Mouse (Mus musculus): ENCODE measurements around the gene Fhl2.

Fhl2 gene

DNA sequence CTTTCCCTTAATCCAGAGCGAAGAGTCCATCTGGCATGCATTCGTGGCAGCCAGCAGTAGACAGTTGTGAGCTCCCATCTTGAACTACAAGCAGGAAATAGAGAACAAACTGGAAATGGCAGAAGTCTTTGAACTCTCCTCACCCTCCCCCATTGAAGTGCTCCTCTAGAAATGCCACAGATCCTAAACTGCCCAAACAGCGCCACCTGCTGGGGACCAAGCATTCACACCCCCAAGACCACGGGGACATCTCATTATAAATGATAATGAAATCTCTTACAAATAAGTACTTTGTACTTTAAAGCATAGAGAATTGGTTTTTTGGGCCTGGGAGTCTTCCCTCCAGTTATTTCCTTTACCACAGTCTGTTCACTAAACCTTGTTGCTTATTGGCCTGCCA lies 86.2 kb downstream of the Fhl2 start:
- TF ChIP-seq GATA4 (IDR thresholded peaks at IDR 0.05; ENCODE audit: insufficient replicate concordance, low read length), result no peak

DNA sequence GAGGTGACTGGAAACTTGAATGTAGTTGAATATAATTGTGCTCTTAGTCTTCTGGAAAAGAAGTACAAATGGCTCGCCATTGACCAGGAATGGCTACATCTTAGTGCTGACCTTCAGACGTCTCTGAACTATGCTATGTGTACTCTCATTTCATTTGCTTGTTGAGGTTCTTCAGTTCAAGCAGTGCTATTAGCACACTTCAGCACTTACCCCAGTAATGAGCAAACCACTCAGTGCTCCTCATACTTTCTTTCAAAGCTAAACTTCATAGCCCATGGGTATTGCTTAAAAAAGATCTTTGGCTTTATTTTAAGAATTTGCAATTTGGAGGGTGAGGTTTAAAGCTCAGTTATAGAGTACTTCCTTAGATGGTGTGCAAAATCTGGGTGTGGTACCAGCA lies 88.1 kb downstream of the Fhl2 start:
- TF ChIP-seq GATA4 (IDR thresholded peaks at IDR 0.05; ENCODE audit: insufficient replicate concordance, low read length), result no peak

DNA sequence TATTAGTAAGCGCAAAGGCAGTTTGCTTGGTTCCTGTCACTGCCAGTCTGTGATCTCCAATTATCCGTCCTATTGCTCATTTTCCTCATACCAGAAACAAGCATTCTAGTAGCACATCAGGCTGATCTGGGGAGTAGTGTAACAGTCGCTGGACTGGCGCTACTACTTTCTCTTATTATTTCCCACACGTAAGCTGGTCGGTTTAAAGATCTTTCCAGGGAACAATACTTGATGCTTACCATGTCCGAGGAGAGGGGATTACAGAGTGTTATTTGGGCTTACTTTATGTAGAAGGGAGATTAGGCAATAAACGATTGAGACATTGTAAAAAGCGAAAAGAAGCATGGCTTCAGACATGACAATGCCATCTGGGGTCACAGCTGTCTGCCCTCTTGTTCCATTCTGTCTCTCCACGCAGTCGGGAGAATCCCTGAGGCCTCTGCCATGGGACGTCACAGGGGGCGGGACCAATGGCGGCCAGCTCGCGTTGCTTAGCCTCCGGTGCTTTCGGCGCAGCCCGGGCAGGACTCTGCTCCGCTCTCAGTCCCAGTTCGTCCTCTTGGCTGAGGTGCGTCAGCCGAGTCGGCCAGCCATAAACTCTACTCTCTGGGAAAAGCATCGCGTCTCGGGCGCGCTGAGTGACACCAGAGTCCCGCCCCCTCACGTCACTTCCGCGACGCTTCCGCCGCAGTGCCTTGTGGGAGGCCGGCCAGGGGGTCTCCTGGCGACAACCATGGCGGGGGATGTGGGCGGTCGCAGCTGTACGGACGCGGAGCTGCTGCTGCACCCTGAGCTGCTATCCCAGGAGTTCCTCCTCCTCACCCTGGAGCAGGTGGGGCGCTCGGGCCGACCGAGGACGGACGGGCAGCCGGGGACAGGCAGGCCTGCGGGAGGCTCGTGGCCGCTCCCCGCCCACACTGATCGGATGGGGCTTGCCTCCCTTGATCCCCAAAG lies 98.5 kb downstream of the Fhl2 start, which contains the start of the genes Tgfbrap1 and AI597479:
Gene Tgfbrap1, minus strand, starts transcription at position 607 of the 954 bp plus-strand sequence.
Gene AI597479, plus strand, starts transcription at position 680 of the 954 bp plus-strand sequence.
- TF ChIP-seq GATA4 (IDR thresholded peaks at IDR 0.05; ENCODE audit: insufficient replicate concordance, low read length), result no peak; the same call in 1 of the 2 replicates

DNA sequence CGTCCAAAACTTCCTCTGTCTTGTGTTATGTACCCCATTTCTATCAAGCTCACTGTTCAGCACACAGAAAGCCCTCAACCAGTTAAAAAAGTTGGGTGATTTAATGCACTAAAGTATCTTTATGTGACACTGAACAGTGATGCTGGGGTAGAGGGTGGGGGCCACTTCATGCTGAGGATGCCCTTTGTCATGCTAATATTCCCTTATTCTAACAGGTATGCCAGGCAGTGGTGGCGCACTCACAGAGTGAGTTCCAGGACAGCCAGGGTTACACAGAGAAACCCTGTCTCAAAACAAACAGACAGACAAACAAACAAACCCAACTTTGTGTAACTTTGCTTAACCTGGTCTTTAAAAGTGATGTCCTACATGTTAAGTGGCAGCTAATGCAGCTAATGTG lies 102.6 kb downstream of the Fhl2 start:
- no peak for TF ChIP-seq GATA4 (IDR thresholded peaks at IDR 0.05; ENCODE audit: insufficient replicate concordance, low read length)

GRCm38 (mm10) chr1:43092056-43093015 lies 104.4 kb downstream of the Fhl2 start:
- no peak for TF ChIP-seq GATA4 (IDR thresholded peaks at IDR 0.05; ENCODE audit: insufficient replicate concordance, low read length)

- no peak for TF ChIP-seq GATA4 (IDR thresholded peaks at IDR 0.05; ENCODE audit: insufficient replicate concordance, low read length)
Measured at GRCm38 (mm10) chr1:43091306-43092055, 105.3 kb downstream of the Fhl2 start.

GRCm38 (mm10) chr1:43090418-43090817 lies 106.4 kb downstream of the Fhl2 start:
- no peak for TF ChIP-seq GATA4 (IDR thresholded peaks at IDR 0.05; ENCODE audit: insufficient replicate concordance, low read length)

DNA sequence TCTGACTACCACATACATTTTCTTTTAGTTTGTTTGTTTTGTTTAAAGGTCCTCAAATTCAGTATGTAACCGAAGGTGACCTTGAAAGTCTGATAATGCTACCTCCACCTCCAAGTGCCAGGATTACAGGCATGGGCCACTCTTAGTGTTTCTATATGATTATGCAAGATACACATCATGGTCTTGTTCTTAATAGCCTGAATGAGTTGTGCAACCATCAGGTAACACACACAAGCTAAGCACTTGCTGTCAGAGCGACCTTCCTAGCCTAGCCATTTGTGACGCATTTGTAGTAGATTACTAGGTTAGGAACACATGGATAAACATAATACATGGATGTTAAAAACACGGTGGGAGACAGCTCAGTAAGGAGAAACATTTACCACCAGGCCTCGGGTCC lies 113.8 kb downstream of the Fhl2 start:
- no peak for TF ChIP-seq GATA4 (IDR thresholded peaks at IDR 0.05; ENCODE audit: insufficient replicate concordance, low read length)

- TF ChIP-seq GATA4 (IDR thresholded peaks at IDR 0.05; ENCODE audit: insufficient replicate concordance, low read length), result no peak
Measured at GRCm38 (mm10) chr1:43078124-43078523, 118.7 kb downstream of the Fhl2 start.

GRCm38 (mm10) chr1:43074791-43075190 lies 122.0 kb downstream of the Fhl2 start:
- TF ChIP-seq GATA4 (IDR thresholded peaks at IDR 0.05; ENCODE audit: insufficient replicate concordance, low read length), result no peak

Measured in liver, adult (tissue).